Mouse (Mus musculus) embryo, embryonic 9.5 days (tissue): ENCODE results near the gene Syne3.

ENCODE experiments used
- DNase-seq: peaks from one replicate; pipeline ENCODE4 v3.0.0-alpha.2; 2017; ENCODE audit errors: extremely low spot score

Syne3 gene

GRCm38 (mm10) chr12:105000487-105001283 lies 8.9 kb downstream of the Syne3 start:
- DNase-seq = no peak

DNA sequence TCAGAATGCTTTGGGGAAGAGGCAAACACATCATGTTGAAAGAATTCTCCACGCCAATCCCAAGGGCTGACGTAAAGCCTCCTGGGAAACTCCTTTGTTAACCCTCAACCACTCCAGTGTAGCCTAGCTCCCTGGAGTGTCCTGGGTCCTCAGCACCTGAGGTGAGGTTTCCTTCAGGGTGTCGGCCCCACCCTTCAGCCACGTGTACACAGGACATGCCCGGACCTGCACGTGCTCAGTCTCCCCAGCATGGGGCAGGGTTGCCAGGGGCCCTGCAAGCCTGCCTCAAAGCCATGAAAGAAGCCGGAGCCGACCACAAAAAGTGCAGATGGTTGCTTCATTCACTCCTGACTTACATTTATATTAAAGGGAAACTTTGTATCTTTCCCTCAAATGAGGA lies 10.4 kb downstream of the Syne3 start:
- DNase-seq = no peak

DNA sequence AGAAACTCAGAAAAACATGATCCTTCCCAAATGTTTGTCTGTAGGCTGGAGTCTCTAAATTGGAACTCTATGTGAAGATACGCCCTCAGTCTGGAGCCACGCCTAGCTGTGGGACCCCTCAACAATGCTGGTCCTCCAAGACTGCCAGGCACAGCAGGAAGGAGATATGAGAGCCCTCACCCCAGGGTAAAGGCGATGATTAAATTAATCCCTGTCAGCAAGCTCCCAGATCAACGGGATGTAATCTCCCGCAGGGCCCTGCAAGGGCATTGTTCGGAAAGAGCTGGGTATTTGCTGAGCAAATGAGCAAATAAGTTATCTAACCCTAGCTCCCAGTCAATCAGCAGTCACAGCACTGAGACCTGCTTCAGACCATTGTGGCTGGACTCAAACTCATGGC lies 11.1 kb downstream of the Syne3 start:
- no peak for DNase-seq

DNA sequence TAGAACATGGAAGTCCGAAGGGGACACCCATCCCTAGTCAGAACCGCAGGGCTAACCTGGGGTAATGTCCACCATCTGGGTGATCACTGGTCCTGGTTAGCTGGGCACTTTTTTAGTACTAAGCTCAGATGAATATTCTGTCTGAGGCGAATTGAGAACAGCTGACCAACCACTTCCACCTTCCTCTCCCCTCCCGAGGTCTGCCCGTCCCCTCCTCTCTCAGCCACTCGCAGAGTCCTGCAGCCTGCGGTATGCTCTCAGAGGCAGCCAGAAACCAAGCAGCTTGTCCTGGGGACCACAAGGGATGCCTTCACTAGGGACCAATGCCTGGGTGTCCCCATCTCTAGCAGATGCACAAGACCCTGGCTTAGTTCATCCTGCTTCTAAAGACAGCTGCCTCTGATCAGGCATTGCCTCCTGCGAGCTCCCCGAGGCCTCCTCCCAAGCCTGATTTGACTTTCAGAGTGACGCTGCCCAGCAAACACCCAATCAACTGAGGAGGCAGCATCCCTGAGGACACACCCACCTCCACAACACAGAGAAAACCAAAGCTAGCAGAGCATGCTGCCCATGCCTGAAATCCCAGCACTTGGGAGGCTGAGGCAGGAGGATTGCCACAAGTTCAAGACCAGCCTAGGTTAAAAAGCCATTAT lies 11.8 kb downstream of the Syne3 start:
- no peak for DNase-seq

DNA sequence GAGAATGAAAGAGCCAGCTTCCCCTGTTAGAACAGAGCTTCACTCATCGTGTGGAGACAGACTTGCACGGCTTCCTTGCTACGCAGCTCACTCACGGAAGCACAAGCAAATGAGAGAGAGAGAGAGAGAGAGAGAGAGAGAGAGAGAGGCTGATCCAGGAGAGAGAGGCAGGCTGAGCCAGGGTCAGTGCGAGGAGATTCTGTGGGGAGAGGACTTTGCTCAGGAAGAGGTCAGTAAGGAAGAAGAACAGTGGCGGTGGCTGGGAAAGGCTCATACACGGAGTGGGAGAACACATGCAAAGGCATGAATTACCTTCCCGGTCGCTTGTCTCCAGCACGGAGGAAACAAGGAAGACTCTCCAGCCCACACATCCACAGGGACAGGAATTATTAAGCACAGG lies 12.4 kb downstream of the Syne3 start:
- DNase-seq = no peak

GRCm38 (mm10) chr12:104996012-104996728 lies 13.4 kb downstream of the Syne3 start:
- no peak for DNase-seq

DNA sequence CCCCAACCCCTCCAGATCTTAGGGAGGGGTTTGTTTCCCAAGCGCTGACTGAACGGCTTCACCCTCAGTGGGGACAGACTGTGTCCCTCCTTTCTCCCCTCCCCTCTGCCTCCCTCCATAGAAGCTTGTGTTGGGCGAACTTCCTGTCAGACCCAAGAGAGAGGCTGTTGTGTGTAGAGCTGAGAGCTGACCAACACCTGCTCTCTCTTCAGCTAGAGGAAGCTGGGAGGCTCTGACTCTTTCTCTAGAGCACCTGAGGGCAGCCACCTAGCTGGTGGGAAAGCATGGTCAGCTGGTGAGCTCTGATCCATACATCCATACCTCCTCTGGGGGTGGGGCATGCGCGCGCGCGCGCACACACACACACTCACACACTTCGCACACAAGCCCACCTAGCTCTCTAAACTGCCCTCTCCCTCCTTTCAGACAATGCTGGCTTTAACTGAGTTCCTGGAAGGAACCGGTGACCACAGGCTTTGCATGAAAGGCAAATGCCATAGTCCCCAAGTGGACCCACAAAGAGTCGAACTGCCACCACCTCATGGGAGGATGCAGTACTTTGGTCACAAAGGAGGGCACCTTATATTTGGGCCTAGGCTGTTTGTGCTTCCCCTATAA lies 14.2 kb downstream of the Syne3 start:
- DNase-seq = no peak

DNA sequence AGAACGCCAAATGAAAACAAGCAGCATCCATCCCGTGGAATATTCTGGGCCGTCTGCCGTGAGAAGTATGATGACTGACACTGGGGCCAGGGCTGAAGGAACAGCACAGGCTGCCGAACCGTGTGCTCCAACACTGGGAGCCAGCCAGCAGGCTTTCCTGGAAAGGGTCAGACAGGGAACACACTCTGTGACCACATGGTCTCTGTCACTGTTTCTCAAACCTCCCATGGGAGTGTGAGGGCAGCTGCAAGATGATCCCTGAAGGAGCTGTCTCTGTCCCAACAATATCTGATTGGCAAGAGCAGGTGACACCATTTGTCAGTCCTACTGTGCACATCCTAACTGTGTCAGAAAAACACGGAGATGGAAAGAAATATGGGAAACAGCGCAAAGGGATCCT lies 16.8 kb downstream of the Syne3 start:
- no peak for DNase-seq

DNA sequence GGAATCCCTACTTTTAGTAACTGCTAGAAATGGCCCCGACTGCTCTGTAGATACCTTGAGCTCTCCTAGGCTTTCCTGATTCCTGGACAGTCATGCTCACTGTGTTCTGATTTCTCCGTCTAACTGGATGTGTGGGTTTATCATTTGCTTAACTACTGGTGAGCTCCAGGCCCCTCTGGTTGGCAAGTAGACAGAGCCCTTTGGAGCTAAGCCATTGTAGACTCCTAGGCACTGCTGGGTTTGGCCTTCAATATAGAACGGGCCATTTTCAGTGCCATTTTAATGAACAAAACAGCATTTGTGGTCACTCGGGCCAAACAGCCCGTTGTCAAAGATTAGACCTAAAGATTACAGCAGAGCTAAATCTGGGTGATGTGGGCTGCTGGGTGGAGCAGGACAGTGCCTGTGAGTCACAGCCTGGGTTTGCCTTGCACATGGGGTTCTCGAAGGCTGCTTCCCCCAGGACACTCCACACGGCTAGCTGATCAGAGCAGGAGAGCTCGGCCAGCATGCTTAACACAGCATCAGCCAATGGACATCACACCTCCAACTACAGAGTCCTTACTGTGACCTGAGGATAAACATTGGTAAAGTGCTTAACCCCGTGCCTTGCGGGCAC lies 17.4 kb downstream of the Syne3 start:
- no peak for DNase-seq

DNA sequence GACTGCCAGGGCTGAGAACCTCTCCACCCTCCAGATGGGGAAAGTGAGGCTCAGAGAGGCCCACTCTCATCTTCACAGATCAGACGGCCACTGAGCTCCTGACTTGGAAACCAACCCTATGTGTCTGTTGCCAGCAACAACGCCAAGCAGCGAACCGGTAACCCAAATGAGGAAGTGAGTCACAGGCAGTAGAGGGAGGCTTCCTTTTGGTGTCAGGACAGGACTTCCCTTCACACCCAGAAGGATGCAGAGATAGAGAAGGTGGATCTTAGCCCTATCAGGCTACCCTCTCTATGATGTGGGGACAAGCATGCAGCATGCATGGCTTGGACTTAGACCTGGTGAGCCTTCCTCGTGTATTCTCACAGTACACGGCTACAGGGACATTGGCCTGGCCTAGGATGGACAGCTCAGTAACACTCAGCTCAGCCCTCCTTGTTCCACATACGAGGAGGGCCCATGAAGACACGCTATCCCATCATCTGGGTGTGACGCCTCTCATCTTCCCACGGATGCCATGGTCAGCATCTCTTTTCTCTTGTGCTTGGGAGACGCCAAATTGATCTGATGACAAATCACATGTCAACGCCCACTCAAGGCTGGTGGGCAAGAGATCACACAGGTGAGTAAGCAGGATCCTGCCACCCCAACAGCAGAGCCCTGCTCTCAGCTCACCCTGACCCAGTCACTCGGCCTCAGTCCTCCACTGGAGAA lies 18.7 kb downstream of the Syne3 start:
- no peak for DNase-seq

DNA sequence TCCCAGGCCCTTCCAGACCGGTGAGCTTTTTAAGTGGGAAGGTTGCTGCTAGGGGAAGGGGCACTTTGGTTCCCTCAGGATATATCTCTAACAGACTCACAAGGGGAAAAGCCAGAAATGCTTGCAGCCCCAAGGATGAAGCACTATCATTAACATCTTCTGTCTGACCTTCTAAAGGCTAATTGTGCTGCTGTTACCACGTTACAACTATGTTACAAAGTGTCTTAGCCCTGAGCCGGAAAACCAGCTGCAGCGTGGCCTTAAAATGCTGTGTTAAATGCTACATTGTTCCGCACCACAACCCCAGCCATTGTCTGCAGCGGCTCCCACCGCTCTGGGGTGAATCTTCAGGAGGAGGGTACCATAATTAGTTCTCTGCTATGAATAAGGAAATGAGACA lies 21.7 kb downstream of the Syne3 start:
- DNase-seq = no peak

DNA sequence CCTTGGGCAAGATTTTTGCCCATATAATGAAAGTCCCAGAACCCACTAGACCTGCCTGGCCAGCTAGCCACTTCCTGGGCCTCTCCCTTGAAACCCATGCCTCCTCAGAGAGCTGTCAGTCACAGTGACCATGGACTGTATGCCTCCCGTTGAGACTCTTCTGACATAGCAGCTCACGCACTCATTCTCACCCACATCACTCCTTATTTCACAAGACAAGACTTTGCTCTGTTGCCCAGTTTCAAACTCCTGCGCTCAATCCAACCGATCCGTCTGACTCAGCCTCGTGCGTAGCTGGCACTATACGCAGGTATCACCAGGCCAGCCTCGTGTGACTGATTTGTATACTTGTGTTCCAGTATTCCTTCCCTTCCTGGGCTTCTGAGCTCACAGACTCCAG lies 22.8 kb downstream of the Syne3 start:
- no peak for DNase-seq

DNA sequence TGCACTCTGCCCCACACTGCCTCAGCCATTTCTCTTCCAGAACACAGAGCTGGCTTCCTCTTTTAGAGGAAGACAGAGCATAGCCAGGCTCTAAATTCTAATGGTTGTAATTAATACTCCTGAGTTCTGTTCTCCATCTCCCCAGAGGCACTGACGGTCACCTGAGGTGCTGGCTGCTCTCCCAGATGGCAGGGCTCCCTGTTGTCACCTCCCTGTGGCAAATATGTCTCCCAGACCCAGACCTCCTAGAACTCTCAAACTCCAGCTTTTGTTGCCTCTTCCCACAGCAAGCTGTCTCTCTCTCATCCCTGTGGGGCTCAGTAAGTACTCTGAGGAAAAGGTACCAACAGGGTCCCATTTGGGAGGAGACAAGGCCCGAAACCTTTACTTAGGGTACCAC lies 23.6 kb downstream of the Syne3 start:
- no peak for DNase-seq

DNA sequence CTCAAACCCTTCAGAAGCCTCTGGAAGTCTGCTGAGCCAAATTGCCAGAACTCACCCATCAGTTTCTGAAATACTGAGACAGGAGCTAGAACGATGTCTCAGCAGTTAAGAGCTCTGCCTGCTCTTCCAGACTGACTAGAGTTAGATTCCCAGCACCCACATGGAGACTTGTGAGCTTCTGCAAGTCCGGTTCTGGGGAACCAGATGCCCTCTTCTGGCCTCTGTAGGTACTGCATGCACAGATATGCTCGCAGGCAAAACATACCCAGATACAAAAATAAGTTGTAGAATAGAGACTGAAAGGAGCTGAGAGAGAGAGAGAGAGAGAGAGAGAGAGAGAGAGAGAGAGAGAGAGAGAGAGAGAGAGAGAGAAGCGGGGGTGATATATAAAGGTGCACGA lies 24.5 kb downstream of the Syne3 start:
- DNase-seq = no peak

GRCm38 (mm10) chr12:104983476-104983875 lies 26.1 kb downstream of the Syne3 start:
- no peak for DNase-seq

DNA sequence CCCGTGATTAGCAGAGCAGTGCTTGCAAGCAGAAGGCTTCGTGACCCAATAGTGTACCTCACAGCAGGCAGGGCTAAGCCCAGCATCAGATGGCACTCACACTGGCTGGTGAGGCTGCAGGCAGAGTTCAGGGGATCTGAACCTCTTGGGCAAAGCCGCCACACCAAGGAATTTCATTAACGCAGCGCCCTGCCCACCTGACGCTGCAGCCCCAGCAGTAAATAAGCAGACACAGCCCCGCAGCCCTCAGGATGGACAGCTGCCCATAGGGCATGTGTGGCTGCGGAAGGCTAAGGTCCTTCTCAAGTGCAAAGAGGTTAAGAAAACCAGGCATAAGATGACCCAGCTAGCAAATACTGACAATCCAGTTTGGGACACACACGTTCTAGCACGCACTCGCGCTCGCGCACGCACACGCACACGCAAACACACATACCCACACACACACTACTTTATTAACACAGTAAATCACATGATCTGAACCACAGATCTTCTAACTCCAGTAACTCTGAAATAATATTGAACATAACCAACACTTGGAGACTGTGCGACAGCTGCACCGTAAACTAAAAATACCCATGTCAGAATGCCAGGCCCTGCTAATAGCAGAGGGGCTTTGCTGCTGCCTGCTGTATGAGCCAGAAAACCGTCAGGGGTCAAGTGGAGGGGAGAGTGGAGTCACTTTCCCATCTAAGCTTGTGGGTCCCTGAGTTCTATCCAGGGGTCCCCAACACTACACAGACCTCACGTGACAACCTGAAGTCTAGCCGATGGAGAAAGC lies 30.5 kb downstream of the Syne3 start:
- no peak for DNase-seq

GRCm38 (mm10) chr12:104978420-104978819 lies 31.2 kb downstream of the Syne3 start:
- DNase-seq = peak; percentile 67

DNA sequence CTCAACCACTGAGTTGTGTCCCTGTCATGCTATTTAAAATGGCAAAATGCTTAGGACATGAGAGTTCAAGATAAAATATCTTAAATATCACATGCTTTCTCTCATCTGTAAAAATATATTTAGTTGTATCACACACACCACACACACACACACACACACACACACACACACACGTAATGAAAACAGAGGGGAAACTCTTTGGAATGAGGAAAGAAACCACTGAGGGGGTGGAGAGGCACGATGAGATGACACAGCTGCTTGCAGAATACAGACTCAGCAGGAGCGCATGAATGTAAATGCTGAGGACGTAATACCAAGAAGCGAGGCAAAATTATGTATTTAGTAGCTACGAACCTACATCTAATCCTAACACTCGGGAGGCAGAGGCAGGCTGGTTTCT lies 32.7 kb downstream of the Syne3 start:
- DNase-seq = no peak

- no peak for DNase-seq
Measured at GRCm38 (mm10) chr12:104976331-104976817, 33.2 kb downstream of the Syne3 start.

GRCm38 (mm10) chr12:104972860-104973259 lies 36.7 kb downstream of the Syne3 start:
- DNase-seq = no peak
